Mouse (Mus musculus) sigmoid colon, adult 10 weeks (tissue): Measurements from ENCODE around the gene Etv4. TPM values are rescaled to one million over a fixed set of nuclear protein-coding genes. Genes with fewer than 3 reads are reported as not detected.

ENCODE experiments used
- polyA plus RNA-seq: library from polyadenylated mRNA; stranded (reverse); fragments of 350-450 nt; fragmentation: Illumina TruSeq; extraction: RNeasy Lipid Tissue Mini Kit (QIAGEN cat#74804); gene quantifications from one replicate; pipeline ENCODE4 v1.2.3, GENCODE M21; 2014; ENCODE audit warnings: low read depth, low replicate concordance

Gene Etv4
- 0.50 TPM for polyA plus RNA-seq

GRCm38 (mm10) chr11:101785143-101785851, at the start of gene Etv4:
Etv4 (minus strand) TSS chr11:101785371.

GRCm38 (mm10) chr11:101732518-101733440, 52.4 kb downstream of the Etv4 start, which contains the start of gene Dhx8:
Dhx8 (plus strand) TSS chr11:101732919.

Other genes with a start within 250 kb of the Etv4 start
- 5.3 TPM for gene Brca1, start 233.4 kb downstream of the Etv4 start, polyA plus RNA-seq
- 237 TPM for gene Nbr1, start 233.2 kb downstream of the Etv4 start, polyA plus RNA-seq
- gene Tmem106a, start 203.1 kb downstream of the Etv4 start, polyA plus RNA-seq, result 18.5 TPM
- gene Gm11634, start 186.1 kb downstream of the Etv4 start, polyA plus RNA-seq, result not detected
- gene Rdm1, start 158.2 kb downstream of the Etv4 start, polyA plus RNA-seq, result 0.47 TPM
- 3.4 TPM for gene Arl4d, start 119.8 kb downstream of the Etv4 start, polyA plus RNA-seq
- 18.9 TPM for gene Dhx8, start 52.5 kb downstream of the Etv4 start, polyA plus RNA-seq
- gene Meox1, start 109.0 kb upstream of the Etv4 start, polyA plus RNA-seq, result 1.5 TPM
- not detected for gene Sost, start 181.6 kb upstream of the Etv4 start, polyA plus RNA-seq
- not detected for gene Cfap97d1, start 198.9 kb upstream of the Etv4 start, polyA plus RNA-seq
- 27.1 TPM for gene Dusp3, start 201.6 kb upstream of the Etv4 start, polyA plus RNA-seq
- gene Mpp3, start 243.1 kb upstream of the Etv4 start, polyA plus RNA-seq, result 2.8 TPM